Mouse (Mus musculus) lung, embryonic 15.5 days (tissue): ENCODE results near the gene Klk15. TPM values are rescaled to one million over a fixed set of nuclear protein-coding genes. Genes with fewer than 3 reads are reported as not detected.

Experiments used
- ATAC-seq: fragments of 200-750 bp; cut with Nextera tagmentation; 2 replicates; pipeline ENCODE4 v1.8.0; 2017; ENCODE audit warnings: moderate number of reproducible peaks, borderline replicate concordance; ENCODE audit not compliant: low FRiP score, low TSS enrichment; ENCODE audit errors: extremely low read depth
- H3K27ac ChIP-seq: fragments of 300-500 bp; sonication (generic); 2 replicates; pipeline ENCODE4 v1.5.1; 2015; ENCODE audit warnings: moderate library complexity, mild to moderate bottlenecking, inconsistent platforms
- H3K27me3 ChIP-seq: fragments of 300-500 bp; sonication (generic); 2 replicates; pipeline ENCODE4 v1.6.1; 2015; ENCODE audit warnings: inconsistent platforms
- H3K36me3 ChIP-seq: fragments of 300-500 bp; sonication (generic); 2 replicates; pipeline ENCODE4 v1.6.1; 2015; ENCODE audit warnings: inconsistent platforms
- H3K4me1 ChIP-seq: fragments of 300-500 bp; sonication (generic); 2 replicates; pipeline ENCODE4 v1.6.1; 2015; ENCODE audit warnings: inconsistent platforms
- H3K4me2 ChIP-seq: fragments of 300-500 bp; sonication (generic); 2 replicates; pipeline ENCODE4 v1.6.1; 2015; ENCODE audit warnings: inconsistent platforms, mild to moderate bottlenecking, moderate library complexity
- H3K4me3 ChIP-seq: fragments of 300-500 bp; sonication (generic); 2 replicates; pipeline ENCODE4 v1.5.1; 2015; ENCODE audit warnings: mild to moderate bottlenecking, inconsistent platforms
- H3K9ac ChIP-seq: fragments of 300-500 bp; sonication (generic); 2 replicates; pipeline ENCODE4 v1.6.1; 2015; ENCODE audit warnings: inconsistent platforms
- H3K9me3 ChIP-seq: fragments of 300-500 bp; sonication (generic); 2 replicates; pipeline ENCODE4 v1.6.1; 2016; ENCODE audit warnings: inconsistent platforms
- WGBS: fragments of 180-500 bp; shearing (Covaris S2); methylation state at CpG from one replicate; pipeline ENCODE4 v1.1.7; 2015; 5-methylcytosine and 5-hydroxymethylcytosine counted together
- polyA plus RNA-seq: library from polyadenylated mRNA; unstranded; fragments of >200 nt; fragmentation: Nextera tagmentation; extraction: Ambion mirVana; gene quantifications from 2 replicates; pipeline ENCODE4 v1.2.1, GENCODE M21; 2015

Klk15 gene
- not detected in 2 replicates for polyA plus RNA-seq

DNA sequence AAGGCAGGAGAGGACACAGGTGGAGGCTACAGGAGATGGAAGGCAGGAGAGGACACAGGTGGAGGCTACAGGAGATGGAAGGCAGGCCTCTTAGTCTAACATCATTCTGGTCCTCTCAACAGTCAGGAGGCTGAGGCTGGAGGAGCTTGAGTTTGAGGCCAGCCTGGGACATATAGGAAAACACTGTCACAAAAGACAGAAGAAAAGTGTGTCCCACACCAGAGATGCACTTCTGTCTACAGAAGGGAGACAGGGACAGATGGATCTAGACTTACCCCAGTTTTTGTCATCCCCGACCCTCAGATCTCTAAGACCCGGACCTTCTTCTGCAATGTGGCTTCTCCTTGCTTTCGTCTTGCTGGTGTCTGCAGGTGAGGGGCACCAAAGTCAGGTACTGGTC lies at the start of gene Klk15:
Klk15 (plus strand) TSS at position 301 of the 400 bp plus-strand sequence.
- no peak within 1 kb of the TSS for H3K4me3 ChIP-seq
- no peak within 1 kb of the TSS for H3K4me2 ChIP-seq
- H3K9me3 ChIP-seq: no peaks in the 10 kb centered on the region
- WGBS: 84% methylated on average over 3 of the region's 3 CpGs
- ATAC-seq: no peak
- H3K36me3 ChIP-seq: no peaks in the 10 kb centered on the region
- no peak within 1 kb of the TSS for H3K27ac ChIP-seq
- H3K9ac ChIP-seq: no peak within 1 kb of the TSS
- no peaks in the 10 kb centered on the region for H3K4me1 ChIP-seq
- no peaks in the 10 kb centered on the region for H3K27me3 ChIP-seq

DNA sequence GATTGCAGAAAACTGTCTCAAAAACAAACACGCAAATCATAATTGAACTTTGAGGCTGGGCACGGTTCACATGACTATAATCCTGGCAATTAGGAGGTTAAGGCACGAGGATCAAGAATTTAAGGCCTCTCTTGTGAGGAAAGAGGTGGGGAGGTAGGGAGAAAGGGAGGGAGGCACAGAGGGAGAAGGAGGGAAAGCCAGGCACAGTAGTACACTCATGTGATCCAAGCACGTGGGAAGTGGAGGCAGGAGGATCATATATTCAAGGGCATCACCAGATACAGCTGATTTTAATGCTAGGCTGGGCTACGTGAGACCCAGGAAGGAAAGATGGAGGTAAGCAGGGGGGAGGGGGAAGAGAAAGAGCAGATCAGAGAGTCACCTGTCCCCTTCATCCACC lies 42.2 kb upstream of the Klk15 start:
- Histone ChIP-seq H3K4me3 (no peak overlapping the region), H3K4me2 (no peak overlapping the region), H3K4me1 (no peaks in the 10 kb centered on the region), H3K36me3 (no peaks in the 10 kb centered on the region), H3K9ac (no peak overlapping the region), H3K27ac (no peak overlapping the region), H3K9me3 (no peaks in the 10 kb centered on the region), H3K27me3 (no peaks in the 10 kb centered on the region)
- no peak for ATAC-seq
- 58% methylated on average over 5 of the region's 5 CpGs for WGBS

DNA sequence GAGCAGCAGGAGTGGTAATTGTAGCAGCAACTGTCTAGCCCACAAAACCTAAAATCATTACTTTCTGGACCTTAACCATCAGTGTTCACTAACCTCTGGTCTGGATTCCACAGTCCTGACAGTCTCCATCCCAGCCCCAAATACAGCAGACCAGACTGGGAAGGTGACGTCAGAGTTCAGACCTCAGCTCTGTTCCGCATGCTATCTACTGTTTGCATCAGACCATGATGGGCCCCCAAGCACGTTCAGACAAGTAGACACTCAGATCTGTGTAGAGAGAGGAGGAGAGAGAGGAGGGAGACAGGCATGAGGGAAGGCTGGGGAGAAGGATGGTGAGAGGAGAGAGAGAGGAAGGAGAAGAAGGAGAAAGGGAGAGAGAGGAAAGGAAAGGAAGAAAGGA lies 41.8 kb upstream of the Klk15 start:
- Histone ChIP-seq H3K9me3 (no peaks in the 10 kb centered on the region), H3K27ac (no peak overlapping the region), H3K27me3 (no peaks in the 10 kb centered on the region), H3K4me1 (no peaks in the 10 kb centered on the region), H3K4me3 (no peak overlapping the region), H3K36me3 (no peaks in the 10 kb centered on the region), H3K4me2 (no peak overlapping the region), H3K9ac (no peak overlapping the region)
- no peak for ATAC-seq
- WGBS: 26% methylated on average over 3 of the region's 3 CpGs

DNA sequence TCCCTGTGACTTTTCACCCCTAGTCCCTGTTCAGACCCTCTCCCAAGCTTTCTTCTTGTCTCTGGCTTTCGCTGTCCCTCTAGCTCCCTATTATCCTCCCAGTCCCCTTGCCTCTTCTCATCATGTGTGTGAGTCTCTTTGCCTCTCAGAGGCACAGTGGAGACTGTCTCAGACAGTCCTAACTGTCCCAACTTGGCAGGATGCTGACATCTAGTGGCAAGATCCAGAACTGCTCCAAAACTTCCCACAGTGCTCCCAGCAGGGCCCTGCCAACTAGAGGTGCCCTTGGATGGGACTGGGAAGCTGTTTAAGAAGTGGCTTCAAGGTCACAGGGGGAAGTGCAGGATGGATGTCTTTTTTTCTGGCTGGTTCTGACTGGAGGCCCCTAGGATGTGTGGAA lies 38.7 kb upstream of the Klk15 start:
- no peaks in the 10 kb centered on the region for H3K36me3 ChIP-seq
- H3K27me3 ChIP-seq: no peaks in the 10 kb centered on the region
- 0% methylated on average over 1 of the region's 1 CpGs for WGBS
- H3K4me2 ChIP-seq: no peak overlapping the region
- H3K4me3 ChIP-seq: no peak overlapping the region
- no peak overlapping the region for H3K9ac ChIP-seq
- H3K4me1 ChIP-seq: no peaks in the 10 kb centered on the region
- ATAC-seq: peak; percentile 87
- no peaks in the 10 kb centered on the region for H3K9me3 ChIP-seq
- H3K27ac ChIP-seq: no peak overlapping the region

DNA sequence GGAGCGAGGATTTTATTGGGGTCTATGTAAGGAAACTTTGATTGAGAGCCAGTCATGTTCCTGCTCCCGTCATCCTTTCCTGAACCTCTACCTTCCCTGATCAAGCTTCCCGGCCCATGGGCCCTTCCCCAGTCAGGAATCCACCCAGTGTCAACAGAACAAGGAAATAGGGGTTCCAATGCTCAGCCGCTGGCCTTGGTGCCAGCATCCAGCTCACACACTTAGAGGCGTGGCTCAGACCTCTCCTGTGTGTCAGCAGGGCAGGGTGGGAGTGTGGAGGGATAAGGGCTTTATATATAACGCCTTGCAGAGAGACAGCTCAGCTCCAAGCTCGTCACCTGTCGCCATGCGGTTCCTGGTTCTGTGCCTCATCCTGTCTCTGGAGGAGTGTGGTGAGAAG lies 18.7 kb upstream of the Klk15 start:
- H3K9ac ChIP-seq: no peak overlapping the region
- WGBS: 41% methylated on average over 9 of the region's 9 CpGs

DNA sequence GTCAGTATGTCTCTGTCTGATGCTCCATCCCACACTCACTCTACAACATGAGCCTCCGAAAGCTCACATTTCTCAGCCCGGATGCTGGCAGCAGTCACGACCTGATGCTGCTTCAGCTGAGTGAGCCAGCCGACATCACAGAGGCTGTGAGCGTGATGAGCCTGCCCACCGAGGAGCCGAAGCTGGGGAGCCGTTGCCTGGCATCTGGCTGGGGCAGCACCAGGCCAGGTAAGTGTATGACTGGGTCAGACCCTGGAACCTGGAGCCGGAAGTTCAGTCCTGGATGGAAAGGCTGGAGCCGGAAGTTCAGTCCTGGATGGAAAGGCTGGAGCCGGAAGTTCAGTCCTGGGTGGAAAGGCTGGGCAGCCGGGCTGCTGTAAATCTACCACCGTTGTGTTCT lies 15.1 kb upstream of the Klk15 start:
- Histone ChIP-seq H3K27me3 (no peaks in the 10 kb centered on the region), H3K27ac (no peak overlapping the region), H3K4me3 (no peak overlapping the region), H3K36me3 (no peaks in the 10 kb centered on the region), H3K4me1 (no peaks in the 10 kb centered on the region), H3K9ac (no peak overlapping the region), H3K4me2 (no peak overlapping the region), H3K9me3 (no peaks in the 10 kb centered on the region)
- WGBS: 73% methylated on average over 13 of the region's 13 CpGs
- no peak for ATAC-seq

More for the DNA sequence above, 18.7 kb upstream of the Klk15 start:
- no peaks in the 10 kb centered on the region for H3K9me3 ChIP-seq
- no peak overlapping the region for H3K4me2 ChIP-seq
- no peaks in the 10 kb centered on the region for H3K27me3 ChIP-seq
- no peak overlapping the region for H3K4me3 ChIP-seq
- ATAC-seq: 0 out of 2 replicates have a peak, but pooled peaks have one; percentile 33
- no peak overlapping the region for H3K27ac ChIP-seq
- no peaks in the 10 kb centered on the region for H3K4me1 ChIP-seq
- no peaks in the 10 kb centered on the region for H3K36me3 ChIP-seq

DNA sequence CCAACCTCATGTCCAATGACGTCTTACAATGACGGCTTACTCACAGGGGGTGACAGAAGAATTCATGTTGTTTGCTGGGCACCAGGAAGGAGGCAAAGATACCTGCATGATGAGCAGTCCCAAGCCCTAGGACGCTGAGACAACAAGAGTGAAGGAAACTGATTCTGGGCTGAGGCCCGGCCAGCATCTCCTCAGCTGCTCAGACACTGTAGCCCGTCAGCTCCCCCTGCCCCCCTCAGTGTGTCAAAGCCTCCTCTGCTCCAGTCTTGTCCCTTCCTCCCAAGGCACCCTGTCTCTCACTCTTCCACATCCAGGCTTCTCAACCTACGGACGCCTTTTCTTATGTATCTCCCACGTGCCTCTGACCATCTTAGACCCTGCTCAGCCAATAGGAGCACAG lies 14.7 kb upstream of the Klk15 start:
- Histone ChIP-seq H3K27me3 (no peaks in the 10 kb centered on the region), H3K4me2 (no peak overlapping the region), H3K9ac (no peak overlapping the region), H3K27ac (no peak overlapping the region), H3K4me3 (no peak overlapping the region), H3K36me3 (no peaks in the 10 kb centered on the region), H3K9me3 (no peaks in the 10 kb centered on the region), H3K4me1 (no peaks in the 10 kb centered on the region)
- 65% methylated on average over 8 of the region's 8 CpGs for WGBS
- ATAC-seq: no peak

DNA sequence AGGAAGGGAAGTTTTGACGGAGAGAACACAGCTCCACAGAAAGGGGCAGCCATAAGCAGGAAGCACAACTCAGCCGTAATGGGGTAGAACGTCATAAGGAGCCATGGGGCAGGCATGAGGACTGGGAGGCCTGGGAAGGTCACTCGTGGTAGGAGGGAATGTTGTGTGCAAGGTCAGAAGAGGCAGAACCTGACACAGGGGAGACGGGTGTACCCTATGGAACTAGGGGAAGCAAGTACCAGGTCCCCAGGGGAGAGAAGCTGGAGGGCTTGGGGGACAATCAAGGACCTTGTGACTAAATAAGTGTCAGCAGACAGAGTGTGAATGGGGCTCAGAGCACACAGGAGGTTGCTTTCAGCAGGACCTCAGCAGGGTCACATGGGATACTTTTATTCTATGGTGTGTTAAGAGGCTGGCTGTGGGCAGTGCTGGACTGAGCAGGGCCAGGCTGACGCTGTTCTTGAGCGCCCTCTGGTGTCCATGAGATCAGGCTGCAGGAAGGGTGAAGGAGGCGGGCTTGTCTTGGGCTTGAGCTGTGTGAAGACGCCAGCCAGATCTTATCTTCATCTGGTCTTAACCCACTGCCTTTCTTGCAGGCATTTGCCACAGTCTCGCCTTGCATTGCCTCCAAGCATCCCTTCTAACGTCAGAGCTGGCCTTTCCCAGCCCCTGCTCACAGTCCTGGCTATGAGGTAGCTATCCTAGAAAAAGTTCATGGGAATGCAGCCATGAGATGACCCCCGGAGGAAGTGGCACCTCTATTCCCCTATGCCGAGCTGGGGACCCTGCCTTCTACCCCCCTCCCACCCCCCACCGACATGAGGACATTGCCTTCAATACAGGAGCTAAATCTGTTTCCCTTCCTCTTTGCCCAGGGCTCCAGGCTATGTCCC lies 13.7 kb upstream of the Klk15 start:
- H3K9me3 ChIP-seq: no peaks in the 10 kb centered on the region
- no peak overlapping the region for H3K4me2 ChIP-seq
- no peaks in the 10 kb centered on the region for H3K36me3 ChIP-seq
- H3K27ac ChIP-seq: no peak overlapping the region
- H3K27me3 ChIP-seq: no peaks in the 10 kb centered on the region
- no peak overlapping the region for H3K9ac ChIP-seq
- no peaks in the 10 kb centered on the region for H3K4me1 ChIP-seq
- H3K4me3 ChIP-seq: no peak overlapping the region
- peak; percentile 74; the same call in 1 of the 2 replicates for ATAC-seq
- WGBS: 25% methylated on average over 14 of the region's 14 CpGs

DNA sequence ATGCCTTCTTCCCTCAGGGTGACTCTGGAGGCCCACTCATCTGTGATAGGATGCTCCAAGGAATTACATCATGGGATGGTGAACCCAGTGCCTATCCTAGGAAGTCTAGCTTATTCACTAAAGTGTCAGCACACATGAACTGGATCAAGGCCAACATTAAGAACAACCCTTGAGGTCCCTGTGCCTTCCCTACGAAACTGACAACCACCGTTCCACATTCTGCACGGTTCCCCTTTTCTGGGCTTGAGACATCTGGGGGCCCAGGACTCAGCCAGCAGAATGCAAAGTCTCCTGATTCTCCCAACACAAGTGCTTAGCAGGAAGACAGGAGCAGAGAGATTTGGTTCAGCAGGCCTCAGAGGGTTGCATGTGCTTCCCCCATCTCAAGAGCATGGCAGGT lies 13.0 kb upstream of the Klk15 start:
- 91% methylated on average over 3 of the region's 3 CpGs for WGBS
- Histone ChIP-seq H3K9me3 (no peaks in the 10 kb centered on the region), H3K27me3 (no peaks in the 10 kb centered on the region), H3K27ac (no peak overlapping the region), H3K36me3 (no peaks in the 10 kb centered on the region), H3K4me1 (no peaks in the 10 kb centered on the region), H3K4me2 (no peak overlapping the region), H3K9ac (no peak overlapping the region), H3K4me3 (no peak overlapping the region)
- no peak for ATAC-seq

DNA sequence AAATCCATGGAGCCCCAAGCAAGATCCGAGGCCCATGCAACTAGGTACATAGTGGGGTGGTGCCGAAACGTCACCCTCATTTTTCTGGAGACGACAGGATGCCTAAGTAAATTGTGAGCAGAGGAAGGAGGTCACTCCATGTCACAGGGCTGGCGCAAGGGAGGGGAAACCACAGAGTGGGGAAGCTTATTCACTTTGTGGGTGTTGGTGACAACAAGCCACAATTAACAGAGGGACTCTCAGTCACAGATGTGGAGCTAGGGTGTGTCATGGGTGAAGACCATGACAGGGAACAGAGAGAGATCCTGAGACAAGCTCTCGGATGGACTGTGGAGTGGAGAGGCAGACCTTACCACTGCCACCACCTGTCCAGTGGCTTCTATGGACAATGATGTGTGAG lies 12.5 kb upstream of the Klk15 start:
- no peaks in the 10 kb centered on the region for H3K4me1 ChIP-seq
- no peak overlapping the region for H3K4me3 ChIP-seq
- H3K9ac ChIP-seq: no peak overlapping the region
- H3K27ac ChIP-seq: no peak overlapping the region
- WGBS: 75% methylated on average over 6 of the region's 6 CpGs
- H3K9me3 ChIP-seq: no peaks in the 10 kb centered on the region
- H3K4me2 ChIP-seq: no peak overlapping the region
- ATAC-seq: no peak
- H3K27me3 ChIP-seq: no peaks in the 10 kb centered on the region
- no peaks in the 10 kb centered on the region for H3K36me3 ChIP-seq

DNA sequence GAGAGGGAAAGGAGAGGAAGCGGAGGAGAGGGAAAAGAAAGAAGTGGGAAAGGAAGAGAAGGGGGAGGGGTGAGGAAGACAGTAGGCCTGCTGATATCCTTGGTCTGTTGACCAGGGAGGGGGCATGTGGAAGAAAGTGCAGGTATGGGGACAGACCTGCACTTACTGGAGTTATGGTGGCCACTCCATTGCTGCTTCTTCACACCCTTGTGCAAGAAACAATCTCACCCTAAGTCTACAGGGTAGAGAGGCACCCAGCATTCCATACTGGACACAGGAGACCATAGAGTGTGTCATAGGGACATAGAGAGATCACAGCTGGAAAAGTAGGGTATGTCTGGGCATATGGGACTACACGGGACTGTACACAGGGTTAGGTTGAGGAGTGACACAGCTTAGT lies 11.6 kb upstream of the Klk15 start:
- no peak overlapping the region for H3K4me2 ChIP-seq
- no peaks in the 10 kb centered on the region for H3K36me3 ChIP-seq
- no peak overlapping the region for H3K27ac ChIP-seq
- no peaks in the 10 kb centered on the region for H3K9me3 ChIP-seq
- ATAC-seq: no peak
- 73% methylated on average over 2 of the region's 2 CpGs for WGBS
- H3K4me3 ChIP-seq: no peak overlapping the region
- no peak overlapping the region for H3K9ac ChIP-seq
- no peaks in the 10 kb centered on the region for H3K4me1 ChIP-seq
- H3K27me3 ChIP-seq: no peaks in the 10 kb centered on the region

DNA sequence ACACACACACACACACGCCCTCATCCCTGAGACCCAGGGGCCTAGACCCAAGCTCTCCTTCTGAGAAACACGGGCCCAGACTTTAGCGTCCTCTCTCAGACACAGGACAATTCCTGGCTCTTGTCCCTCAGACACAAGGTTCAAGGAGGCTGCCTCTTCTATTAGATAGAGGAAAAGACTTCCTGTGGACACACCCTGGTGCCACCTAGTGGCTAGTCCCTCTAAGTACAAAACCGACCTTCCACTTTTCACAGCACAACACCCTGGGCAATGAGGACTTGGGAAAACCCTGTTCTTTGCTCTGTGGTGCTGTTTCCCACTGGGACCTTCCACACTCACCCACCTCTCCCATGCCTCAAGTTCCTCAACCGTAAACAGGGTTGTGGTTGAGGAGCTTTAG lies 7.6 kb upstream of the Klk15 start:
- Histone ChIP-seq H3K4me2 (no peak overlapping the region), H3K4me1 (no peaks in the 10 kb centered on the region), H3K9me3 (no peaks in the 10 kb centered on the region), H3K4me3 (no peak overlapping the region), H3K27ac (no peak overlapping the region), H3K9ac (no peak overlapping the region), H3K27me3 (no peaks in the 10 kb centered on the region), H3K36me3 (no peaks in the 10 kb centered on the region)
- ATAC-seq: no peak
- WGBS: 67% methylated on average over 5 of the region's 5 CpGs
